Mouse (Mus musculus) ES-Bruce4 (cell line): ENCODE data around the gene Rgs7bp.

ENCODE experiments used
- CTCF ChIP-seq: IDR thresholded peaks from one replicate; pipeline ENCODE4 v1.8.1; 2011; ENCODE audit warnings: low read depth, low read length
- EP300 ChIP-seq: IDR thresholded peaks from 2 replicates; pipeline ENCODE4 v1.6.1; 2011; ENCODE audit warnings: low read depth, low read length; ENCODE audit not compliant: insufficient read depth
- POLR2A ChIP-seq: IDR thresholded peaks from one replicate; pipeline ENCODE4 v1.8.1; 2011; ENCODE audit warnings: low read length; ENCODE audit not compliant: insufficient read depth

DNA sequence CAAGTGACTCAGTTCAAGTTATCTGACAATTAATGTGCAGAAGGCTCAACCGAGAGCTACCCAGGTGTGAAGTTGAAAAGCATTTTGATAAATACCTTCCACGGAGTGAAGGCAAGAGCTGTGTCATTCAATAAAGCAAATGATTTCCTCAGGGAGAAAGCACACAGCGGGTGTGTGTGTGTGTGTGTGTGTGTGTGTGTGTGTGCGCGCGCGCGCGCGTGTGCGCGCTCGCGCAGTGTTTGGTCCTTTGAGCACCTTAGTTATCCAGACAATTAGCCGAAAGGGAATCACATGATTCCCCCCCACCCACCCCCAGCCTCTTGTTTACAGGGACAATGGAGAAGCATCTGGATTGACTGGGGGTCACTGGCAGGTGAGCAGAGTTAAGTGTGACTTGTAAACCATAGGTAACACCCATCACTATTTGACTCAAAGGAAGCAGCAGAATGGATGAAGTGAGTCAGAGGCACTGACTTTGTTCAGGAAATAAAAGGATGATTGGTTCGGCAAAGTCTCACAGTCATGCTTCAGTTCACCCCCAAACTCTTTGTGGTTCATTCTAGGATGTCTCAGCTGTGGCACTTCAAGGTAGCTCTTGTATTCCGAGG is 140.3 kb downstream of the Rgs7bp start:
- TF ChIP-seq CTCF (no peak), EP300 (no peak), POLR2A (no peak)
